Mouse (Mus musculus) intestine, embryonic 16.5 days (tissue): ENCODE measurements around the gene Catsperg1. TPM values are rescaled to one million over a fixed set of nuclear protein-coding genes. Genes with fewer than 3 reads are reported as not detected.

Experiments used
- ATAC-seq: fragments of 200-750 bp; cut with Nextera tagmentation; 2 replicates; pipeline ENCODE4 v1.8.0; 2017; ENCODE audit warnings: moderate TSS enrichment, moderate library complexity
- H3K27ac ChIP-seq: fragments of 300-500 bp; sonication (generic); 2 replicates; pipeline ENCODE4 v1.5.1; 2014; ENCODE audit warnings: mild to moderate bottlenecking, low read length
- H3K27me3 ChIP-seq: fragments of 300-500 bp; sonication (generic); replicated peaks from 2 replicates; pipeline ENCODE4 v1.6.1; 2014; ENCODE audit warnings: low read length, control low read depth, mixed read lengths; ENCODE audit not compliant: control insufficient read depth, insufficient read depth
- H3K36me3 ChIP-seq: fragments of 300-500 bp; sonication (generic); 2 replicates; pipeline ENCODE4 v1.6.1; 2014; ENCODE audit warnings: low read length, control low read depth; ENCODE audit not compliant: control insufficient read depth, insufficient read depth
- H3K4me1 ChIP-seq: fragments of 300-500 bp; sonication (generic); 2 replicates; pipeline ENCODE4 v1.6.1; 2014; ENCODE audit warnings: low read length, control low read depth, mixed read lengths; ENCODE audit not compliant: control insufficient read depth, insufficient read depth
- H3K4me2 ChIP-seq: fragments of 300-500 bp; sonication (generic); 2 replicates; pipeline ENCODE4 v1.6.1; 2014; ENCODE audit warnings: low read depth, low read length, control low read depth
- H3K4me3 ChIP-seq: fragments of 300-500 bp; sonication (generic); 2 replicates; pipeline ENCODE4 v1.5.1; 2014; ENCODE audit warnings: mild to moderate bottlenecking, low read length
- H3K9ac ChIP-seq: fragments of 300-500 bp; sonication (generic); 2 replicates; pipeline ENCODE4 v1.6.1; 2014; ENCODE audit warnings: low read depth, low read length
- H3K9me3 ChIP-seq: fragments of 300-500 bp; sonication (generic); 2 replicates; pipeline ENCODE4 v1.6.1; 2016; ENCODE audit warnings: low read length, control low read depth; ENCODE audit not compliant: control insufficient read depth
- WGBS: fragments of 180-500 bp; shearing (Covaris S2); extraction: QIAGEN DNeasy Blood & Tissue Kit; methylation state at CpG from one replicate; pipeline ENCODE4 v1.1.7; 2014; 5-methylcytosine and 5-hydroxymethylcytosine counted together
- polyA plus RNA-seq: library from polyadenylated mRNA; unstranded; fragments of >200 nt; fragmentation: Nextera tagmentation; extraction: Ambion mirVana; gene quantifications from 2 replicates; pipeline ENCODE4 v1.2.1, GENCODE M21; 2015

The Catsperg1 gene
- polyA plus RNA-seq, 1 experiment from 2014 or later: 0.92 TPM

- Histone ChIP-seq H3K27me3 (peaks cover 36% of the 10 kb centered on the region), H3K27ac (no peak overlapping the region), H3K4me3 (peak overlapping the region; percentile 57), H3K9ac (peak overlapping the region; percentile 68), H3K4me2 (peak overlapping the region; percentile 92), H3K4me1 (peaks cover 17% of the 10 kb centered on the region), H3K9me3 (no peaks in the 10 kb centered on the region), H3K36me3 (no peaks in the 10 kb centered on the region)
- 3% methylated on average over 14 of the region's 14 CpGs for WGBS
- ATAC-seq: no peak
These were observed 45.0 kb downstream of the Catsperg1 start for GRCm38 (mm10) chr7:29168791-29169230.

GRCm38 (mm10) chr7:29168121-29168695, 45.6 kb downstream of the Catsperg1 start:
- Histone ChIP-seq H3K36me3 (no peaks in the 10 kb centered on the region), H3K27ac (no peak overlapping the region), H3K4me3 (peak overlapping the region; percentile 57), H3K9ac (no peak overlapping the region), H3K4me1 (peaks cover 17% of the 10 kb centered on the region), H3K9me3 (no peaks in the 10 kb centered on the region), H3K4me2 (peak overlapping the region; percentile 92), H3K27me3 (peaks cover 33% of the 10 kb centered on the region)
- 17% methylated on average over 10 of the region's 10 CpGs for WGBS
- no peak for ATAC-seq

GRCm38 (mm10) chr7:29167656-29168055, 46.2 kb downstream of the Catsperg1 start:
- Histone ChIP-seq H3K4me3 (no peak overlapping the region), H3K27ac (no peak overlapping the region), H3K27me3 (peaks cover 28% of the 10 kb centered on the region), H3K4me2 (no peak overlapping the region), H3K36me3 (no peaks in the 10 kb centered on the region), H3K4me1 (peaks cover 22% of the 10 kb centered on the region), H3K9ac (no peak overlapping the region), H3K9me3 (no peaks in the 10 kb centered on the region)
- no peak for ATAC-seq
- 34% methylated on average over 16 of the region's 19 CpGs for WGBS

GRCm38 (mm10) chr7:29162750-29163525, 50.9 kb downstream of the Catsperg1 start:
- Histone ChIP-seq H3K27ac (no peak overlapping the region), H3K4me2 (0 out of 2 replicates have a peak overlapping the region, but pooled peaks have one; percentile 13), H3K36me3 (no peaks in the 10 kb centered on the region), H3K9ac (no peak overlapping the region), H3K9me3 (no peaks in the 10 kb centered on the region), H3K4me1 (peaks cover 5% of the 10 kb centered on the region; the same call in 1 of the 2 replicates), H3K4me3 (no peak overlapping the region), H3K27me3 (peaks cover 4% of the 10 kb centered on the region; the same call in 1 of the 2 replicates)
- WGBS: 13% methylated on average over 9 of the region's 9 CpGs
- peak; percentile 91 for ATAC-seq

- H3K9ac ChIP-seq: no peak overlapping the region
- no peak for ATAC-seq
- H3K9me3 ChIP-seq: no peaks in the 10 kb centered on the region
- H3K27ac ChIP-seq: no peak overlapping the region
- 67% methylated on average over 5 of the region's 5 CpGs for WGBS
- peaks cover 5% of the 10 kb centered on the region; the same call in 1 of the 2 replicates for H3K4me1 ChIP-seq
- no peak overlapping the region for H3K4me2 ChIP-seq
- H3K36me3 ChIP-seq: no peaks in the 10 kb centered on the region
- no peaks in the 10 kb centered on the region; the same call in 1 of the 2 replicates for H3K27me3 ChIP-seq
- H3K4me3 ChIP-seq: no peak overlapping the region
These were observed 51.5 kb downstream of the Catsperg1 start for GRCm38 (mm10) chr7:29162294-29162693.

GRCm38 (mm10) chr7:29158264-29158663, 55.6 kb downstream of the Catsperg1 start:
- no peak for ATAC-seq
- WGBS: 7% methylated on average over 5 of the region's 5 CpGs
- Histone ChIP-seq H3K4me3 (no peak overlapping the region), H3K4me1 (peaks cover 7% of the 10 kb centered on the region), H3K27me3 (no peaks in the 10 kb centered on the region; the same call in 1 of the 2 replicates), H3K9me3 (peaks cover 4% of the 10 kb centered on the region; the same call in 1 of the 2 replicates), H3K4me2 (no peak overlapping the region), H3K27ac (no peak overlapping the region), H3K36me3 (peaks cover 10% of the 10 kb centered on the region), H3K9ac (no peak overlapping the region)

GRCm38 (mm10) chr7:29155838-29156782, 57.7 kb downstream of the Catsperg1 start, which contains the start of gene Fam98c:
Gene Fam98c (minus strand): TSS chr7:29156234.
- 3% methylated on average over 68 of the region's 68 CpGs for WGBS
- H3K9me3 ChIP-seq: peaks cover 4% of the 10 kb centered on the region; the same call in 1 of the 2 replicates
- peak within 1 kb of the TSS; percentile 92 for H3K9ac ChIP-seq
- H3K4me1 ChIP-seq: peaks cover 3% of the 10 kb centered on the region; the same call in 1 of the 2 replicates
- ATAC-seq: peak; percentile 86
- peak within 1 kb of the TSS; percentile 92 for H3K4me3 ChIP-seq
- peak within 1 kb of the TSS; percentile 88 for H3K4me2 ChIP-seq
- no peaks in the 10 kb centered on the region; the same call in 1 of the 2 replicates for H3K27me3 ChIP-seq
- H3K27ac ChIP-seq: peak within 1 kb of the TSS; percentile 97
- H3K36me3 ChIP-seq: peaks cover 10% of the 10 kb centered on the region

GRCm38 (mm10) chr7:29155196-29155837, 58.5 kb downstream of the Catsperg1 start:
- peak overlapping the region; percentile 97 for H3K27ac ChIP-seq
- H3K27me3 ChIP-seq: no peaks in the 10 kb centered on the region; the same call in 1 of the 2 replicates
- WGBS: 7% methylated on average over 37 of the region's 37 CpGs
- peak; percentile 89 for ATAC-seq
- H3K9me3 ChIP-seq: peaks cover 4% of the 10 kb centered on the region; the same call in 1 of the 2 replicates
- H3K9ac ChIP-seq: peak overlapping the region; percentile 92
- H3K4me2 ChIP-seq: peak overlapping the region; percentile 88
- peaks cover 10% of the 10 kb centered on the region for H3K36me3 ChIP-seq
- H3K4me1 ChIP-seq: peaks cover 3% of the 10 kb centered on the region; the same call in 1 of the 2 replicates
- peak overlapping the region; percentile 92 for H3K4me3 ChIP-seq
